Mouse (Mus musculus) adipocyte (in vitro differentiated cells): Measurements from ENCODE around the gene Tmem106c.

Source experiments
- DNase-seq: peaks from one replicate; pipeline ENCODE4 v3.0.0-alpha.2; 2016; ENCODE audit warnings: low spot score

Tmem106c gene

DNA sequence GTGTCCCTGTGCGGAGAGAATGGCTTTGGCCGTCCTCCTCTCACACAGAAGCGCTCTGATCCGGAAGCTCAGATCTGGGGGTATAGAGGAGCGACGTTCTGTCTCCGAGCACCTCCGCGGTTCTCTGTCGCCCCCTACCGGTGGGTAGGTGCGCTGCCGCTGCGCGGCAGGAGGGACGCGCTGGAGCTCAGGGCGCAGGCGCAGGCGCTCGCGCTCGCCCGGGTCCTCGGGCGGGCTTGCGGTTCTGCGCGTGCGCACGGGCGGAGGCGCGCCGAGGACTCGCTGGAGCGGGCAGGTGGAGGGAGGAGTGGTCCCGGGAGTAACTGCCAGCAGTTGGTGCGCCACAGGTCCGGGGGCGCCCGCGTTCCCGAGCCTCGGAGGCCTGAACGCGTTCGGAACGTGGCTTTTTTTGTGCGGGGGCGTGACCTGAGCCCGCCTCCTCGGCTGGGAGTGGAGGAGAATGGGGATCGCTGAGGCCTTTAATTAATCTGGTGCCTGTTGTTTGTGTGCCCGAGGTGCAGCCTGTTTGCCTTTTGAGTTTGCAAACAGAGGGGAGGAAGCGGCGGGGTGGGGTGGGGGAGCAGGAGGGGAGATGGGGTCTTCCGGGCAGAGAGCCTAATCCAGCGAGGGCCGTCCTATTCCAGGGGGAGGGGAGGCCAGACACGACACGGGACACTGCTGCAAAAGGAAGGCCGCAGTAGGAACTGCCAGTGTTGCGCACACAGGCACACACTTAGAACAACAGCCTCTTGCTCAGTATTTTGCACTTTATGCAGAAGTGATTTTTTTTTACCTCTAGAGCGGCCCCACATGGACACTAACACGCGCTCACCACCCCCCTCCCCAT is at the start of gene Tmem106c:
Gene Tmem106c (plus strand): TSS at position 212 of the 847 bp plus-strand sequence.
- DNase-seq: peak; percentile 96

DNA sequence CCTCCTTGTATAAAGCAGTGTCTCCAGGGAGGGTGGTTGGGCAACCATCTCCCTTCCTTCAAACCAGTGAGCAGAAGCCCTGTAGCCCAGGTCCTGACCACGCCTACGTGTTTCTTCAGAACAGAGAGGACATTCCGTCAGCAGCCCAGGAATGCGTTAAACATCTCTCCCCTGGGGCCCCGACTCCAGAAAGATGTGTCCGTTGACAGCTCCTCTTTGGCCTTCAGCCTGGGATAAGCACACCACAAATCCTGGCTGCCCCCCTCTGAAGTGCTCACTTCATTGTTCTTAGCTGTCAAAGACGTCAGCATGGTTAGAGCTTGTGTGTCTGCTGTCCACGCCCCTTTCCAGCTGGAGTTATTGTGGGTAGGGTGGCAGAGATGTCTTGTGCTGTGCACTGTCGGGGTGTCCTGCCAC is 49.7 kb upstream of the Tmem106c start:
- peak; percentile 87 for DNase-seq

DNA sequence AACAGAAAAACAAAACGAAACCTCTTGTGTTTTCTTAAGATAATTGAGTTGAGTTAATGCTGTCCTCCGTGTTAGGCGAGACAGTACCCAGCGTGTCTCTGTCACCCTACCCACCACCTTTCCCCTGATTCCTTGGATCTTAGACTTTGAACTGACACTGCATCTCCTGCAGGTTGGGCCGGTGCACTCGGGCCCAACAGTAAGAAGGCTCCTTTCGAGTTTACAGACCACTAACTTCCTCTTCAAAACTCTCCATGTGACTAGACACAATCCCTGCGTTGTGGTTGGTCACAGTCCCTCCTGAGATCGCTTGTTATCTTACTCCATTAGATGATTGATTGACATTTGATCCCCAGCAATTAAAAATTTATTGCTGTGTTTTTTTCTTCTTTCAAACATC is 46.0 kb upstream of the Tmem106c start:
- no peak for DNase-seq

DNA sequence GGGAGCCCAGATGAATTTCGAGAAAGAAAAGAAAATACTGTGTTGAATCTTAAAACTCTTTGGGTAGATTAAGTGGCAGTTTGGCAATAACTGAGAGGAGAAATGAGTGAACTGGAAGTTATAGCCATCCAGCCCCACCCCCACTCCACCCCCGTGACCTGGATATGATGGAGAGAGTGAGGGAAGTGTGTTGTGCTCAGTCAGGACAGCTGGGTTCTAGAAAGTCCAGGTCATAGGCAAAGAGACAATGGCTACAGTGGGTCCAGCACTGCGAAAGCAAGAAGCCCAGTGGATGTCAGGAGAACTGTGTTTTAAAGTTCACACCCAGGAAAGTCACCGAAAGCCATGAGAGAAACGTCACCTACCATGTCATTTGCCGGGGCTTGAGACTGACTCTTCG is 44.8 kb upstream of the Tmem106c start:
- no peak for DNase-seq

DNA sequence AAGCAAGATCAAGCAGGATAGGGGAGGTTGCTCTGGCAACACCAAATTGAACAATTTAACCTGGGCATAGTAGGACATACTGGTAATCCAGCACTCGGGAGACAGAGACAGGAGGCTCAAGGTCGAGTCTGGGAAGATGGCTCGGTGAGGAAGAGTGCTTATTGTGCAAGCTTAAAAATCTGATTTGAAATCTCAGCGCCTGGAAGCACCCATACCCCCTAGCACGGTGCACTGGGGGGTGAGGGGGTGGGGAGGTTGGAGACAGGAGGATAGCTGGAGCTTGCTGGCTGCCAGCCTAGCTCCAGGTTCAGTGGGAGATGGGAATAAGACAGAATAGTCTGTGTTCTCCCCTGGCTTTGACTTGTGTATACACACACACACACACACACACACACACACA is 43.7 kb upstream of the Tmem106c start:
- DNase-seq: no peak

DNA sequence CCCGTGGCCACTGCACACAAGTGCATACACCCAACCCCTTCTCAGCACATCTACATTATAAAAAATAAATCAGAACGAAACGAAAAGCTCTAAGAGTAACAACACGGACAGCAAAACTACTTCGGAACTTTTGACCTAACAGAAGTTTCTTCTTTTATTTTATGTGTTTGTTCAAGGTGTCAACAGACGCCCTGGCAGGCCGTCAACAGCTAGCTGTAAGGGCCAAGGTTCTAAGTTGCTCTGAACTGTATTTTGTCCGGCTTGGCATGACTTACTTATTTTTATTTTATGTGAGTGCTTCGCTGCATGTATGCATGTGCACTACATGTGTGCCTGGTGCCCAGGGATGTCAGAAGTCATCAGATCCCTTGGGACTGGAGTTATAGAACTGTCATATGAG is 42.2 kb upstream of the Tmem106c start:
- no peak for DNase-seq

DNA sequence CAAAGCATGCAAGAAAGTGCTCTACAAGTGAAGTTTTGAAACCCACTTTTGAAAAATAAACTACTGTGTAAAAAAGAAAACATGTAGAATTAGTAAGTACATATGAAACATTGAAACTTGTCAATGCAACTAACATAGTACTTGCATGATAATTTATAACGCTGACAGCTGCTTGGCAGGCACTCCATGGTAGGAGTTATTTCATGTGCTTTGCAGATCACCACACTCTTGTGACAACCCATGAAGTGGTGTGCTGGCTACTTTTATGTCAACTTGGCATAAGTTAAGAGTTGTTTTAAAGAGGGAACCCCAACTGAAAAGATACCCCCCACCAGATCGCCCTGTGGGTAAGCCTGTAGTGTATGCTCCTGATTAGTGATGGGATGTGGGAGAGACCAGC is 41.6 kb upstream of the Tmem106c start:
- peak; percentile 42 for DNase-seq

DNA sequence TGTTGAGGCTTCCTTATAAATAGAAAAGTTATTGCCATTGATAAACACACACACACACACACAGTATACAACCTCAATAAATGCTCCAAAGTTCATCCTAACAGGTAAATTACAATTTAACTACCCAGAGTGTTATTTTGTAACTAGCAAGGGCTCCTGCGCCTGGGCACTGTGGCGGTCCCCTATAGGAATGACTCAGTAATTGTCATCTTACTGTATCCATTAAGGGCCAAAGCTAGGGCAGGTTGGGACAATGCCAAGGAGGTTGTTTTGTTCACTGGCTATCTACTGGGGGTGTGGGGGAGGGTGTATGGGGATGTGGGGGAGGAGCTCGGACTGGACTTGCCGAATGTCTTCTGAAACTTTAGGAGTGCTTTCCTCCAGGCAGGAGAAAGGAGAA is 37.0 kb upstream of the Tmem106c start:
- DNase-seq: no peak

DNA sequence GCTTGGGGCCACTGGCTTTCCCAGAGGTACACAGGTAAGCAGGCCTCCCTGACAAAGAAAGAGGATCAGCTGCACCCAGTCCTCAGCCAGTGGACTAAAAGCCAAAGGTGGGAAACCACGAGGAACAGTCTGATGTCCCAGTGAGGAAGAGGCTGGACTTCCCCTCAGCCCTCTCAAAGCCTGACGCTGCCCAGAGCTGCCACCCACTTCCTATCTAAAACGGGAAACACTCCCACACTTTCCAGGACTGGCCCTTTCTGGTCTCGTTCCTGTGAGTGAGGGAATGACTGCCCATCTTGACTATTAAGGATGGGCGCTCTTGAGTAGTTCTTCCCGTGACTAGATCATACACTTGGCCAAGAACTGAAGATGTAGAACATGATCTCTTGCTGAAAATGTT is 36.2 kb upstream of the Tmem106c start:
- no peak for DNase-seq

DNA sequence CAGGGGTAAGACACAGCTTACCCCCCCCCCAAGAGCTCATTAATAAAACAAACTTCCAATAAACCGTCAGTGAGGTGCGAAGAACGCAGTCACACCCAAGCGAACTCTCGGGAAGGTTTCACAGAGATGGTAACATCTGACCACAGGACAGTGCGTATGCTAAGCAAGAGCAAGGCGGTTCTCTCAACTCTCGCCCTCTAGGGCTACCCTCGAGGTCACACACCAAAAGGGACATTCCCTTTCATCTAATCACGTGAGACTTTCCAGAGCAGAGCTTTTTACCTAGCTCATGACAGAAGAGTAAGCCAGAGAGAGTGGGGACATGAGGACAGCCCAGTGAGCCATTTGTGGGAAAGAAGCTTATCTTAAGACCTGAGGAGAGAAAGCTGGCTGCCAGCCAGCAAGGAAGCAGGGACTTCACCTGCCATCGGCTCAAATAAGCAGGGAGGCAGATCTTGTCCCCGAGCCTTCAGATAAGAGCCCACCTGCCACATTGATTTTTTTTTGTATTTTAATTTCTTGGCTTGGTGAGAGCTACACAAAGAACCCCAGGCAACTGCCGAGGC is 34.7 kb upstream of the Tmem106c start:
- DNase-seq: no peak

DNA sequence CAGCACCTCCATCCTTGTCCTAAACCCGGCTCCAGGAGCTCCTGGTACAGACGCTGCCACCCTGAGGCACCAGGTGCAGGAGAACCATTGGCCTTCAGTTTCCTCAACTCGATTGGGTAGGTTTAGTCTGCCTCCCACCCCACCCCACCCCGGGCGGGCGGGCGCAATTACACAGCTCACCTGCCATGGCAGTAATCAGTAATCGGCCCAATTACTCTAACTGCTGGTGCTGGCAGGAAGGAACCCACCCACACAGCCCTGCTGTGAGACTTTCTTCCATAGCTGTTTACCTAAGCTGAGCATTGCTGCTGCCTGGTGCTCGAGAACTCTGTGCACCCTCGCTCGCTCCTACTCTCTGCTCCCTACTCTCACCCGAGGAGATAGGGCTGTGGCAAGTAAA is 31.6 kb upstream of the Tmem106c start:
- no peak for DNase-seq

DNA sequence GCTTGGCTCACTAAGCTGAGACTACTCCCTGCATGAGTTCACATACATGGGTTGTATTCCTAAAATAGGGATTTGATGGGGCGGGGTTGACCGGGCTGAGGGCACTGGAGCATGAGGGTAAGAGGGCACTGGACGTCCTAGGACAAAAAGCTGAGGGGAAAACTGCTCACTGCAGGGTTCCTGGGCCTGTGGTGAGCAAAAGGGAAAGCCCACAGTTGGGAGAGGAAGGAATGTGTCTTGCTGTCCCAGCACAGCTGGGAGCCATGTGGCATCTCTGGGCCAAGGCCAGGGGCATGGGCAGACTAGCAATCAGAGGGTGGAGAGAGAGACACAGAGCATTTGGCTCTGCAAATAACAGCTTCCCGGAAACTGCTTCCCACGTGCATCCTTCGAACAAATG is 25.4 kb upstream of the Tmem106c start:
- DNase-seq: peak; percentile 78

DNA sequence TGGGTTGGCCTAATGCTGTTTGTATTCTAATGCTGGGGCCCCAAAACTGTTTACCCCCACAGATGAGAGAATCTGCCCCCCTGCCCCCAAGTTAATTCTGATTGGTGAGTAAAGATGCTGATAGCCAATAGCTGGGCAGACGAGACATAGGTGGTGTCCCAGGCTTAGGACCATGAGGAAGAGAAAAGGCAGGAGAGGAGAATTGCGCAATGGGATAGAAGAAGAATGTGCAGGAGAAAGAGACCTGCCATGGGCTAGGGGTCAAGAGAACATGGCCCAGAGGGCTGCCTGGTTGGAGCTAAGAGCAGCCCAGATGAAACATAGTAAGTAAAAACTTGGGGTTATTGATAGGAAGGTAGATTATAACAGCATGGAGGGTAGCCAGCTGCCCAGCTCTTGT is 23.9 kb upstream of the Tmem106c start:
- no peak for DNase-seq

DNA sequence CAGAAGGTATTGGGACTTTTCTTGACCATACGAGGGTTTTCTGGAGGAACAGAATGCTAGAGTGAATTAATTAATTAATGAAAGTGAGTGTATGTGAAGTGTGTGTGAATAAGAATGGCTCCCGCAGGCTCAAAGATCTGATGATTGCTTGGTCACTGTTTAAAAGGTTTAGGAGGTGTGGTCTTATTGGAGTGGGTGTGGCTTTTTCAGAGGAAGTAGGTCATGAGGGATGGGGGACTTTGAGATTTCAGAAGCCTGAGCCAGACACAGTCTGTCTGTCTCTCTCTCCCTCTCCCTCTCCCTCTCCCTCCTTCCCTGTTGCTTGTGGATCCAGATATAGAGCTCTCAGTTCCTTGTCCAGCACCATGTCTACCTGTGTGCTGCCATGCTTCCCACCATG is 22.7 kb upstream of the Tmem106c start:
- no peak for DNase-seq

DNA sequence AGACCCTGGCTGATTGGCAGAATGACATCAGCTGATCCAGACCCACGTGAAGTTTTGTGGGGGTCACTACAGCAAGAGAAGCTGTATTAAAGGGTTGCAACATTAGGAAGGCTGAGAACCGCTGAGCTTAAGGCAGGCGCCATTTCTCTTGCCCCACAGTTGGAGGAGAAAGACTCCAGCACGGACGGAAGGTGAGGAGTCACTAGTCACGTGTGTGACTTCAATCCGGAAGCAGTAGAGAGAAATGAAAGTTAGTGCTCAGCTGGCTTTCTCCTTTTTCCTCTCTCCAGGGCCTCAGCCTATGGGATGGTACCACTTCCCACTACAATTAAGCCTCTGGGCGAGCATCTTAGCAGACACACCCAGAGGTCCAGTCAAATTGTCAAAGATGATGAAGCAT is 21.5 kb upstream of the Tmem106c start:
- no peak for DNase-seq

DNA sequence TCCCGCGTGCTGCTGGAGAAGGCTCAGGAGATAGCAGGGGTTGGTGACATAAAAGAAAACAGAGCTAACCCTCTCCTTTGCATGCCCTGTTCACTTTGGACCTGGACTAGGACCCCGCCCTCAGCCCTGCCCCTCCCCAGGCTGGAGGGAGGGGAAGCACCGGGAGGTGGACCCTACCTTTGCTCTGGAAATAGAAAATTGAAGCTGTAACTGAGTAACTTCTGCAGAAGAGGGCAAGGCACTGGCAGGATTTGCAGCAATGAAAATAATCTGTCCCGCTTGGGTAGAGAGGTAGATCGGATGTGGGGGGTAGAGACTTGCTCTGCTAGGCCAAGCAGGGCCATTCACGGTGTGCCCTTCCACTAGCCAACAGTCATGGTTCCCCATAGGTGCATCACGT is 20.6 kb upstream of the Tmem106c start:
- no peak for DNase-seq

DNA sequence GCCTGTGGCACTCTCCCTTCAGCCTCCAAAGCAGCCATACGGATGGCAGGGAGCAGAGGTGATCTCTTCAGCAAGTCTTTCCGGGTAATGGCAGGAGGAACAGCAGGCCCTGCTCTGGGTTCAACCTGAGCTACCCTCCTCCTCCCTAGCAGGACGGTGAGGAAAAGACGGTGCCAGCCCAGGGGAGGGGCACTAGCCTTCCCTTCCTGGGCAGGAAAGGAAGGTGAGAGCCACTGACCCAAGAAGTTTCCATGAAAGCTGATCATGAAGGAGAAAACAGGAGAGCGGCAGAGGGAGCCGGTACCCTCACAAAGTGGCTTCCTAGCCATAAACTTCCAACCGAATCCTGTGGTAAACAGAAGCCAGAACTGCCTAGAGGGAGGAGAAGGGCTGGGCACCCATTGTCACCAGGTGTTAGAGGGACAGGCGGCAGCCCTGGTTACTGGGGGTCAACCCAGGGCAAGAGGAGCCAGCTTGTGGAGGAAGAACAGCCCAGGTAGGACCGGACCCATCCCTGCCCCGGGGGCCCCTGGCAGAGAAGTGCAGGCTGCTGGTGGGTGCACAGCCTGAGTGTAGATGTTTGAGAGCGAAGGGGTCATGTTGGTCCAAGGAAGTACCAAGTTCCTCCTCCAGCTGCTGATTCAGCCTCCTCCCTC is 19.0 kb upstream of the Tmem106c start:
- no peak for DNase-seq

DNA sequence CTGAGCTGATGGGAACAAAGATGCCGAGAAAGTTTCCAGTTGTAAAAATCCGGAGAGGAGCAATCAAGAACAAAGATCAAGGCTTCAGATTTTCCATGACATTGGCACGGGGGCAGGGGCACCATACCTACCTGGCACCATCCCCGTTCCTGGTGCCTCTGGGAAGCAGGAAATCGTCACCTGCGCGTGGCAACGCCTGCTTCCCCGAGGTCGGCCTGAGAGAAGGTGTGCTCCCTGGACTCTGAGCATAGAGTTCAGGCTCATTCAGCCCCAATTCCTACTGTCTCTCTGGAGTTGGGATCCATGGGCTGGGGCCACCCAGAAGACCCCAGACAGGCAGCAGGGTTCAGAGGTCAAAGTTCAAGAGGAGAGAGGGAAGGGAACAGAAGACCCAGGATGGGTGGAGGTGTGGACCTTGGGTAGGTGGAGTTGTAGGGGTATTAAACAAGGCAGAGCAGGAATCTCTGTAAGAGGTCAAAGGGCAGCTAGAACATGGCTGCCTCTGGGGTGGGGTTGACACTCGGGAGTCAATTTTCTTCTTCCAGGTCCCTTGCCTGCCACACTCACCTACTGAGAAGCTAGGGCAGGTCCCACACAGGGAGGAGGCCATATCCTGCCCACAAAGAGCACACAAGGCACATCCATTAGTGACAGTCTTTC is 18.2 kb upstream of the Tmem106c start:
- DNase-seq: no peak

DNA sequence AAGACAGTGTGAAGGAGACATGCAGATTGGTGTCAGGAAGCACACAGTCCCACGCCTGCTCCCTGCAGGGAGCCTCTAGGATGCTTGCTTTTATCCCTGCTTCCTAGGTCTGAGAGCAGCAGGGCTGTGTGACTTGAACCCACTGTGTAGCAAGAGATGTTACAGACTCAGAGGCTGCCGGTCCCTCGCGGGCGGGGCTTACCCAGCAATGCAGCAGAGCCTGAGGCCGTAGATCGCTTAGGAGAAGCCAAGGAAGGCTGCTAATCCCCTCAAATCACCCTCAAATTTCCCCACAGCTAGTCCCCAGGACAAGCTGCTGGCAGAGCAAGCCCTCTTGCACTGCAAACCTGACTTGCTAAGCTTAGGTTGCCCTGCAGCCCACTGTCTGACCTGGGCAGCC is 15.3 kb upstream of the Tmem106c start:
- DNase-seq: no peak

DNA sequence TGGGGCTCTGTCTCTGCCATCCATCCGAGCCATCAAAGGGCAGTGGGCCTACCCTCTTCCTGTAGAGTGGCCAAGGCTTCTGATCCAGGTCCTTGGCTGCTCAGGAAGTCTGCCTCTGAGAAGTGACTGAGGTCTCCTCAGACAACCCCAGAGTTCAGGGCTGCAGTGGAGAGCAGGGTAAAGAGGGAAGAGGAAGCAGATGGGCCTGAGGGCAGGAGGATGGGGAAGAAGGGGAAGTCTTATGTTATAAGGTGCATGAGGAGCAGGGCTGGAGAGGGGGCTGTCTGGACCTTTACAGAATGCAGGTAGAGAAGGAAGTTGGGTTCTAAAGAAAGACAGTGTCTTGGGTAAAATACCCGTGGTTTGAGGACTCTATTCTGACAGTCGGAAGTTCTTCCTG is 14.3 kb upstream of the Tmem106c start:
- DNase-seq: no peak

DNA sequence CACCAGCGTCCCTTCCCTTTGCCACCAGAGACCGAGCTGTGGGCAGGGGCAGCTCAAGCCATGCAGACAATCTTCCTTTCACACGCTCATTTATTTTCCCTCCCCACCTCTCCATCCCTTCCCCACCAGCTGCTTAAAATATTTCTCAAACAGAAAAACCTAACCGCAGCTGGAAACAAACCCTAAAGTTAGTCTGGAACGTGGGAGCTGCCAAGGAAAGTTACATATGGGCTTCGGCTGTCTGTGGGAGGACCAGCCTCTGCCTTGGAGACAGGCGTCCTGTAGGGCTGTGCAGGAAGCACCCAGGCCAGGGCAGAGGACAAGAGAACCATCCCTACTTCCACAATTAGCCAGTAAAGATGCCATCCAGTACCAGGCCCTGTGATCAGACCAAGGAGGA is 13.8 kb upstream of the Tmem106c start:
- no peak for DNase-seq

DNA sequence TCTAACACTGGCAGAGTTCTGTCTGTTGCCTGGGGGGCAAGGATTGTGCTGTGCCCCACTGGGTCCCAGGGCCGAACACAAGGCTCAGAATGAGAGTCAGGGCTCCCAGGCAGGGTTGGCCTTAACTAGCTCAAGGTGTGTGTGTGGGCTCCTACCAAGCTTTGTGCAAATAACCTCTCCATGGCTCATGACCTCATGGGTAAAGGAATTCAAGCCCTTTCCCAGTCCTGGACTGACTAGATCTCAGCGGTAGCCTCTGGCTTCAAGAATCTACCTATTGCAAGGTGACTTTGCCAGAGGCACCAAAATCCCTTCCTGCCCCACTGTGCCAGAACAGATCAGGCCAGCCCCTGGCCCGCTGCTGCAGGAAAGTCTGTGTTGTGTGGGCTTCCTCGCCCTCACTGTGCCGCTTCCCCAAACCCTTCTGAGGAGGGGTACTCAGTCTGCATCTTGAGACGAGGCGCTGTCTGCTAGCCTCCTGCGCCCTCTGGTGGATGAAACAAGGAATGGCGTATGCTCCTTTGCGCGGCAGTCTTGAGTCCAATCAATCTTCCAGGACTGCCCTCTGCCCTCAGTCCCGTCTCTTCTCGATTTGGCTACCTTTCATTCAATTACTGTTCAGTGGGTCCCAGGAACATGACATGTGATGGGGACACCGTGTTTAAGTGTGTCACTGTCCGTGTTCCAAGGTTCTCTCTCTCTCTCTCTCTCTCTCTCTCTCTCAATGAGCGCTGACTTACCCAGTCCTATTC is 11.7 kb upstream of the Tmem106c start:
- DNase-seq: peak; percentile 80
